28 mouse cellular contexts compared by ENCODE assay signal in genomic region chr3:95456367-95456766, GRCm38 (mm10). TPM values are rescaled to one million over a fixed set of nuclear protein-coding genes. Genes with fewer than 3 reads are reported as not detected.
DNase-seq lines count a peak whose midpoint lies in the region; ATAC-seq lines count a peak whose summit lies in the region.
"Had no signal": no experiment of that assay in that cellular context is flagged by ENCODE, and none has a peak within 500 bp of the region (broad histone marks: within the 10 kb centered on the region; RNA-seq: fewer than 3 reads in every experiment).

No protein-coding gene starts in this region.

- no peak for DNase-seq in liver, embryonic 13.5 days
- no peak for DNase-seq in liver, embryonic 11.5 days (ENCODE audit: low spot score)
- no peak for DNase-seq in spleen, adult 18-20 months
- DNase-seq: adrenal gland, adult 2 months; adrenal gland, postnatal 10 days; adrenal gland, postnatal 25 days; B cell, adult 2 months; cerebellum, adult 11 months; cerebellum, adult 18-20 months; cerebellum, adult 8-10 months; cerebellum, adult 9-11 months; cerebellum, postnatal 14 days; cerebellum, postnatal 36 days; forebrain, postnatal 0 days had no signal

- H3K9ac ChIP-seq in liver, embryonic 13.5 days: no peak overlapping the region
- H3K9ac ChIP-seq in liver, embryonic 11.5 days (ENCODE audit: low read depth, low read length): no peak overlapping the region
- H3K9ac ChIP-seq: embryonic facial prominence, embryonic 12.5 days; forebrain, embryonic 13.5 days; forebrain, embryonic 15.5 days; forebrain, postnatal 0 days had no signal

- no peaks in the 10 kb centered on the region for H3K27me3 ChIP-seq in liver, embryonic 13.5 days
- no peaks in the 10 kb centered on the region for H3K27me3 ChIP-seq in liver, embryonic 11.5 days (replicated peaks; ENCODE audit: control insufficient read depth, insufficient read depth, low read length)
- H3K27me3 ChIP-seq: CH12.LX; embryonic facial prominence, embryonic 12.5 days; forebrain, embryonic 13.5 days; forebrain, embryonic 15.5 days had no signal

- H3K4me2 ChIP-seq in liver, embryonic 13.5 days: no peak overlapping the region
- no peak overlapping the region for H3K4me2 ChIP-seq in liver, embryonic 11.5 days
- H3K4me2 ChIP-seq: embryonic facial prominence, embryonic 12.5 days; forebrain, embryonic 13.5 days; forebrain, embryonic 15.5 days had no signal

- WGBS in liver, embryonic 13.5 days (ENCODE audit: insufficient replicate concordance): 82% methylated on average over 5 of the region's 5 CpGs
- WGBS in liver, embryonic 11.5 days: 89% methylated on average over 5 of the region's 5 CpGs

- H3K4me3 ChIP-seq in liver, embryonic 13.5 days (replicated peaks): no peak overlapping the region
- no peak overlapping the region for H3K4me3 ChIP-seq in liver, embryonic 11.5 days (ENCODE audit: low read depth, low read length)
- H3K4me3 ChIP-seq: embryonic facial prominence, embryonic 10.5 days; embryonic facial prominence, embryonic 12.5 days; forebrain, embryonic 13.5 days; forebrain, embryonic 15.5 days had no signal

- H3K27ac ChIP-seq in liver, embryonic 13.5 days: no peak overlapping the region
- no peak overlapping the region for H3K27ac ChIP-seq in liver, embryonic 11.5 days (ENCODE audit: low read depth, low read length)
- H3K27ac ChIP-seq: embryonic facial prominence, embryonic 10.5 days; embryonic facial prominence, embryonic 12.5 days; forebrain, embryonic 13.5 days; forebrain, embryonic 15.5 days had no signal

- peaks cover 46% of the 10 kb centered on the region for H3K36me3 ChIP-seq in liver, embryonic 13.5 days
- H3K36me3 ChIP-seq in liver, embryonic 11.5 days (ENCODE audit: control insufficient read depth, insufficient read depth, low read length): peaks cover 6% of the 10 kb centered on the region

- no peaks in the 10 kb centered on the region for H3K9me3 ChIP-seq in liver, embryonic 13.5 days (replicated peaks)
- H3K9me3 ChIP-seq in liver, embryonic 11.5 days (ENCODE audit: control insufficient read depth, low read length): no peaks in the 10 kb centered on the region
- H3K9me3 ChIP-seq: embryonic facial prominence, embryonic 10.5 days; embryonic facial prominence, embryonic 12.5 days; forebrain, embryonic 13.5 days; forebrain, embryonic 15.5 days; G1E had no signal

- H3K4me1 ChIP-seq in liver, embryonic 13.5 days (replicated peaks): peaks cover 19% of the 10 kb centered on the region
- H3K4me1 ChIP-seq in liver, embryonic 11.5 days (replicated peaks; ENCODE audit: control insufficient read depth, insufficient read depth, low read length): peaks cover 4% of the 10 kb centered on the region; the same call in 1 of the 2 replicates
- H3K4me1 ChIP-seq: embryonic facial prominence, embryonic 10.5 days; embryonic facial prominence, embryonic 12.5 days; forebrain, embryonic 13.5 days; forebrain, embryonic 15.5 days had no signal

- peak; percentile 34; the same call in 1 of the 2 replicates for ATAC-seq in liver, embryonic 13.5 days (ENCODE audit: low read depth)
- no peak; the same call in 1 of the 2 replicates for ATAC-seq in liver, embryonic 11.5 days (replicated peaks; ENCODE audit: low FRiP score)
- peak; percentile 77 for ATAC-seq in megakaryocyte progenitor cell, adult 5-6 weeks (replicated peaks; ENCODE audit: poor library complexity)
- no peak for ATAC-seq in megakaryocyte, adult 5-6 weeks (ENCODE audit: poor library complexity, severe bottlenecking)
- ATAC-seq: CD4-positive, CD25-positive, alpha-beta regulatory T cell, adult 4 months; forebrain, embryonic 13.5 days; forebrain, embryonic 15.5 days; forebrain, postnatal 0 days had no signal

RNA-seq across cellular contexts. Expression of gene Arnt, which starts 22.2 kb away (rescaled TPM):
- polyA plus RNA-seq in liver, embryonic 13.5 days (2015; fragmentation: Nextera tagmentation; extraction: Ambion mirVana): 16.0 and 20.3 TPM in 2 replicates
- 26.5 and 29.8 TPM in 2 replicates for polyA plus RNA-seq in liver, embryonic 11.5 days (2014; fragmentation: Nextera tagmentation; extraction: Ambion mirVana)
- total RNA-seq in megakaryocyte progenitor cell, adult 5-6 weeks (2015): 19.3 and 23.6 TPM in 2 replicates
- 14.7 and 21.4 TPM in 2 replicates for total RNA-seq in megakaryocyte progenitor cell, adult 5-6 weeks (2017)
- total RNA-seq in megakaryocyte, adult 5-6 weeks (2015): 26.8 and 30.6 TPM in 2 replicates
- total RNA-seq in megakaryocyte, adult 5-6 weeks (2017): 27.8 and 36.1 TPM in 2 replicates

RNA-seq across cellular contexts. Expression of gene Ctsk, which starts 42.7 kb away (rescaled TPM):
- 1.7 and 1.9 TPM in 2 replicates for polyA plus RNA-seq in liver, embryonic 13.5 days (2015; fragmentation: Nextera tagmentation; extraction: Ambion mirVana)
- polyA plus RNA-seq in liver, embryonic 11.5 days (2014; fragmentation: Nextera tagmentation; extraction: Ambion mirVana): 1.7 and 1.8 TPM in 2 replicates
- 0.17 and 0.49 TPM in 2 replicates for total RNA-seq in megakaryocyte progenitor cell, adult 5-6 weeks (2015)
- not detected in 2 replicates for total RNA-seq in megakaryocyte progenitor cell, adult 5-6 weeks (2017)
- 0.11 TPM in 1 of 2 replicates, not detected in the other for total RNA-seq in megakaryocyte, adult 5-6 weeks (2015)
- total RNA-seq in megakaryocyte, adult 5-6 weeks (2017): 0.33 and 0.62 TPM in 2 replicates
- total RNA-seq: CH12.LX had no signal
- polyA plus RNA-seq: G1E had no signal

RNA-seq across cellular contexts. Expression of gene 4930558C23Rik, which starts 53.7 kb away (rescaled TPM):
- not detected in 2 replicates for polyA plus RNA-seq in liver, embryonic 13.5 days (2015; fragmentation: Nextera tagmentation; extraction: Ambion mirVana)
- not detected in 2 replicates for polyA plus RNA-seq in liver, embryonic 11.5 days (2014; fragmentation: Nextera tagmentation; extraction: Ambion mirVana)
- not detected in 2 replicates for total RNA-seq in megakaryocyte progenitor cell, adult 5-6 weeks (2015)
- total RNA-seq in megakaryocyte progenitor cell, adult 5-6 weeks (2017): not detected in 2 replicates
- total RNA-seq in megakaryocyte, adult 5-6 weeks (2015): not detected in 2 replicates
- not detected in 2 replicates for total RNA-seq in megakaryocyte, adult 5-6 weeks (2017)
- total RNA-seq: adrenal gland, adult 2 months; adrenal gland, postnatal 10 days; adrenal gland, postnatal 25 days; adrenal gland, postnatal 4 days; CH12.LX; forebrain, postnatal 0 days; G1E had no signal
- polyA plus RNA-seq: adrenal gland, adult 2 months; brain, embryonic 14.5 days; CD4-positive, CD25-positive, alpha-beta regulatory T cell, adult 4 months; cortical plate, adult 2 months; embryonic facial prominence, embryonic 10.5 days; embryonic facial prominence, embryonic 12.5 days; embryonic facial prominence, embryonic 14.5 days; forebrain, embryonic 11.5 days; forebrain, embryonic 13.5 days; forebrain, embryonic 15.5 days; forebrain, postnatal 0 days; G1E had no signal

Comparison
In these comparisons a context has a peak if more than half of its experiments do, and no peak if none do; other contexts are left out.
1. ATAC-seq: peak in liver, embryonic 13.5 days (single experiment) and megakaryocyte progenitor cell, adult 5-6 weeks (single experiment); none in liver, embryonic 11.5 days (single experiment) and megakaryocyte, adult 5-6 weeks (single experiment).